ENCODE assay signal across 11 mouse cellular contexts in genomic region chr16:17977840-17978239, GRCm38 (mm10). TPM values are rescaled to one million over a fixed set of nuclear protein-coding genes. Genes with fewer than 3 reads are reported as not detected.
DNase-seq lines count a peak whose midpoint lies in the region; TF ChIP-seq lines count a peak whose summit lies in the region.
"Not testable (repeated sequence)": the region's sequence is repeated elsewhere in the genome, so short reads cannot be mapped to it uniquely, and the experiment has no call there.
"Had no signal": no experiment of that assay in that cellular context is flagged by ENCODE, and none has a peak within 500 bp of the region (broad histone marks: within the 10 kb centered on the region; RNA-seq: fewer than 3 reads in every experiment).

No protein-coding gene starts in this region.

- not testable (repeated sequence) for TF ChIP-seq POLR2A in ES-Bruce4 (IDR thresholded peaks at IDR 0.05; ENCODE audit: insufficient read depth, low read length)

- not testable (repeated sequence) for TF ChIP-seq CTCF in ES-Bruce4 (IDR thresholded peaks at IDR 0.05; ENCODE audit: low read depth, low read length)

- peak; percentile 79; the same call in 1 of the 2 replicates for TF ChIP-seq EP300 in ES-Bruce4 (IDR thresholded peaks at IDR 0.05; ENCODE audit: insufficient read depth, low read depth, low read length)

- H3K4me3 ChIP-seq in ES-Bruce4 (ENCODE audit: low read depth, low read length): not testable (repeated sequence)

- not testable (repeated sequence) for H3K36me3 ChIP-seq in ES-Bruce4 (ENCODE audit: control insufficient read depth, insufficient read depth, low read length, poor library complexity, severe bottlenecking)

- not testable (repeated sequence) for H3K27ac ChIP-seq in ES-Bruce4 (ENCODE audit: insufficient read depth, low read length)

- H3K4me1 ChIP-seq in ES-Bruce4 (ENCODE audit: control insufficient read depth, insufficient read depth, low read length): not testable (repeated sequence)

- not testable (repeated sequence) for H3K9me3 ChIP-seq in ES-Bruce4 (replicated peaks; ENCODE audit: control insufficient read depth, insufficient read depth, low read length, poor library complexity, severe bottlenecking)

- not testable (repeated sequence) for H3K9ac ChIP-seq in ES-Bruce4 (ENCODE audit: low read depth, poor library complexity, severe bottlenecking)

- DNase-seq in ES-CJ7 (ENCODE audit: low read depth, low spot score): peak; percentile 63
- DNase-seq in R1 (ENCODE audit: low read depth, low spot score): peak; percentile 35
- DNase-seq in ZHBTc4 (ENCODE audit: low read depth, low spot score): peak; percentile 35

- not testable (repeated sequence) for H3K27me3 ChIP-seq in ES-Bruce4 (ENCODE audit: control insufficient read depth, insufficient read depth, low read length, poor library complexity, severe bottlenecking)

RNA-seq across cellular contexts. Expression of gene Vpreb2, which starts 2.4 kb away (rescaled TPM):
- polyA plus RNA-seq in ES-Bruce4 (2011; ENCODE audit: insufficient read depth, insufficient read length, low read depth, missing spikeins): not detected in 2 replicates
- polyA plus RNA-seq: activated CD4-positive, CD25-positive, alpha-beta regulatory T cell, adult 4 months; adrenal gland, adult 2 months; brain, embryonic 14.5 days; C2C12; CD4-positive, CD25-positive, alpha-beta regulatory T cell, adult 4 months; cerebellum, adult 2 months; G1E had no signal

RNA-seq across cellular contexts. Expression of gene Slc25a1, which starts 49.8 kb away (rescaled TPM):
- polyA plus RNA-seq in ES-Bruce4 (2011; ENCODE audit: insufficient read depth, insufficient read length, low read depth, missing spikeins): 99.4 and 101 TPM in 2 replicates
